Mouse (Mus musculus): ENCODE data around the gene Gucd1. TPM values are rescaled to one million over a fixed set of nuclear protein-coding genes. Genes with fewer than 3 reads are reported as not detected.
"Not testable (repeated sequence)": the region's sequence is repeated elsewhere in the genome, so short reads cannot be mapped to it uniquely, and the experiment has no call there.

Gene Gucd1
- polyA plus RNA-seq, 1 experiment from 2014 or later = 22.4 TPM

- no peak overlapping the region for H3K4me3 ChIP-seq
- H3K9ac ChIP-seq = no peak overlapping the region
- H3K9me3 ChIP-seq = no peaks in the 10 kb centered on the region
- peaks cover 25% of the 10 kb centered on the region for H3K4me1 ChIP-seq
- H3K4me2 ChIP-seq = no peak overlapping the region
- WGBS = 55% methylated on average over 2 of the region's 2 CpGs
- no peaks in the 10 kb centered on the region for H3K27me3 ChIP-seq (replicated peaks)
- H3K36me3 ChIP-seq = peaks cover 58% of the 10 kb centered on the region
- peak overlapping the region; percentile 43; the same call in 1 of the 2 replicates for H3K27ac ChIP-seq (replicated peaks)
- no peak for ATAC-seq (ENCODE audit: extremely low read depth, insufficient number of reproducible peaks, low FRiP score, low TSS enrichment)
Observed at GRCm38 (mm10) chr10:75535423-75535822, 17.7 kb upstream of the Gucd1 start.

GRCm38 (mm10) chr10:75534934-75535333 lies 17.2 kb upstream of the Gucd1 start:
- H3K4me2 ChIP-seq = no peak overlapping the region
- no peaks in the 10 kb centered on the region for H3K9me3 ChIP-seq
- H3K4me1 ChIP-seq = peaks cover 25% of the 10 kb centered on the region
- peaks cover 62% of the 10 kb centered on the region for H3K36me3 ChIP-seq
- no peaks in the 10 kb centered on the region for H3K27me3 ChIP-seq (replicated peaks)
- WGBS = 52% methylated on average over 8 of the region's 8 CpGs
- H3K4me3 ChIP-seq = no peak overlapping the region
- H3K9ac ChIP-seq = no peak overlapping the region
- peak overlapping the region; percentile 43; the same call in 1 of the 2 replicates for H3K27ac ChIP-seq (replicated peaks)
- ATAC-seq (ENCODE audit: extremely low read depth, insufficient number of reproducible peaks, low FRiP score, low TSS enrichment) = no peak

DNA sequence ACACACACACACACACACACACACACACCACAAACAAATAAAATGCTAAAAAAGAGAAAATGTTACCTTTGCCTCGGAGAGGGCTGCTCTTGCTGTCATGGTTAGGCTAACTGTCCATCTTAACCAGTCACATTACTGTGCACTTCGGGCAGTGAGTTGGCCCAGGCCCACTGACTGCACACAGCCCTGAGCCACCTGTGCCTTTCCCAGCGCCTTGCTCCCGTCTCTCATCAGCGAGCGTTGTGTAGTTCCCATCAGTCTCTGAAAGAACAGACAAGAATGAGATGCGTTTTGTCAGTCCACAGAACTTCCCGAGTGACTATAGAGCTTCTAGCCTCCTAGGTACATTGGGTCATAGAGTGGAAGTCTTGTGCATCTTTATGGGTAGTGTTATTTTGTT lies 16.4 kb upstream of the Gucd1 start:
- no peak overlapping the region for H3K27ac ChIP-seq (replicated peaks)
- ATAC-seq (ENCODE audit: extremely low read depth, insufficient number of reproducible peaks, low FRiP score, low TSS enrichment) = no peak

GRCm38 (mm10) chr10:75531532-75532090 lies 13.8 kb upstream of the Gucd1 start:
- Histone ChIP-seq H3K4me3 (no peak overlapping the region), H3K4me2 (no peak overlapping the region), H3K36me3 (peaks cover 80% of the 10 kb centered on the region), H3K4me1 (peaks cover 28% of the 10 kb centered on the region), H3K9me3 (no peaks in the 10 kb centered on the region), H3K9ac (no peak overlapping the region), H3K27me3 (replicated peaks) (no peaks in the 10 kb centered on the region), H3K27ac (replicated peaks) (no peak overlapping the region)
- 82% methylated on average over 9 of the region's 9 CpGs for WGBS
- no peak for ATAC-seq (ENCODE audit: extremely low read depth, insufficient number of reproducible peaks, low FRiP score, low TSS enrichment)

More for the DNA sequence above, 16.4 kb upstream of the Gucd1 start:
- Histone ChIP-seq H3K4me2 (no peak overlapping the region), H3K9ac (no peak overlapping the region), H3K36me3 (peaks cover 67% of the 10 kb centered on the region), H3K4me1 (peaks cover 25% of the 10 kb centered on the region), H3K4me3 (no peak overlapping the region), H3K27me3 (replicated peaks) (no peaks in the 10 kb centered on the region), H3K9me3 (no peaks in the 10 kb centered on the region)
- 87% methylated on average over 8 of the region's 8 CpGs for WGBS

GRCm38 (mm10) chr10:75530322-75530721 lies 12.6 kb upstream of the Gucd1 start:
- H3K9me3 ChIP-seq = no peaks in the 10 kb centered on the region
- H3K27ac ChIP-seq (replicated peaks) = no peak overlapping the region
- H3K36me3 ChIP-seq = peaks cover 80% of the 10 kb centered on the region
- H3K4me1 ChIP-seq = peaks cover 18% of the 10 kb centered on the region
- H3K9ac ChIP-seq = no peak overlapping the region
- WGBS = 73% methylated on average over 2 of the region's 2 CpGs
- H3K4me3 ChIP-seq = no peak overlapping the region
- no peak overlapping the region for H3K4me2 ChIP-seq
- H3K27me3 ChIP-seq (replicated peaks) = no peaks in the 10 kb centered on the region
- ATAC-seq (ENCODE audit: extremely low read depth, insufficient number of reproducible peaks, low FRiP score, low TSS enrichment) = no peak

DNA sequence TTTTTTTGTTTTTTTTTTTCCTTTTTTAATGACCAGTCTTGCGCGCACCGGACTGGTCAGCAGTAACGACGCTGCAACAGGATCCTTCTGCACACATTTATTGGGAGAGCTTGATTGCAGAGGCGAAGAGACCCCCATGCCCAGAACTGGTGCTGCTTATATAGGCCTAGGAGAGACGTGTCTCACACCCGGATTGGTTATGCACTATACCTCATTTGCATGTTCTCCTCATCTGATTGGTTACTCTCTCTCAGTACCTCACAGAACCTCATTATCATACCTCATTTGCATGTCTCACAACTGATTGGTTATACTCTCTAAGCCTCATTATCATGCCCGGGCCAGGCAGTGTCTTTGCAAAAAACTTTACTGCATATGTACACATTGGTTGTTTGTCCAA lies 7.7 kb upstream of the Gucd1 start:
- Histone ChIP-seq H3K36me3 (peaks cover 82% of the 10 kb centered on the region), H3K4me1 (peaks cover 16% of the 10 kb centered on the region)
- not testable (repeated sequence) for H3K9ac ChIP-seq; H3K9me3 ChIP-seq; H3K27ac ChIP-seq (replicated peaks); ATAC-seq (ENCODE audit: extremely low read depth, insufficient number of reproducible peaks, low FRiP score, low TSS enrichment); H3K27me3 ChIP-seq (replicated peaks); H3K4me3 ChIP-seq; H3K4me2 ChIP-seq
- WGBS = 97% methylated on average over 9 of the region's 9 CpGs

DNA sequence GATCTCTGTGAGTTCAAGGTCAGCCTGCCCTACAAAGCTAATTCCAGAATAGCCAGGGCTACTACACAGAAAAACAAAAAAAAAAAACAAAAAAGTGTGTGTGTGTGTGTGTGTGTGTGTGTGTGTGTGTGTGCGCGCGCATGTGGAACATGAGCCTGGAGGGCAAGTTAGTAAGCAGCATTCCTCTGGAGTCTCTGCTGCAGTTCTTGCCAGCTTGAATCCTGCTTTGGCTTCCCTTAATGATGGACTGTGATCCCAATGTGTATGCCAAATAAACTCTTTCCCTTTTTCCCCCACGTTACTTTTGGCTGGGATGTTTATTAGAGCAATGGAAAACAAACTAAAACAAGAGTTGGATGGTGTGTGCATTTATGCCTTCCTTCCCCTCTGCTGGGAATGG lies 3.9 kb upstream of the Gucd1 start:
- peaks cover 73% of the 10 kb centered on the region for H3K36me3 ChIP-seq
- H3K9ac ChIP-seq = no peak overlapping the region
- no peaks in the 10 kb centered on the region for H3K9me3 ChIP-seq
- peaks cover 27% of the 10 kb centered on the region for H3K4me1 ChIP-seq
- no peak for ATAC-seq (ENCODE audit: extremely low read depth, insufficient number of reproducible peaks, low FRiP score, low TSS enrichment)
- WGBS = 91% methylated on average over 4 of the region's 4 CpGs
- H3K27me3 ChIP-seq (replicated peaks) = no peaks in the 10 kb centered on the region
- no peak overlapping the region for H3K4me2 ChIP-seq
- no peak overlapping the region for H3K4me3 ChIP-seq
- H3K27ac ChIP-seq (replicated peaks) = no peak overlapping the region

DNA sequence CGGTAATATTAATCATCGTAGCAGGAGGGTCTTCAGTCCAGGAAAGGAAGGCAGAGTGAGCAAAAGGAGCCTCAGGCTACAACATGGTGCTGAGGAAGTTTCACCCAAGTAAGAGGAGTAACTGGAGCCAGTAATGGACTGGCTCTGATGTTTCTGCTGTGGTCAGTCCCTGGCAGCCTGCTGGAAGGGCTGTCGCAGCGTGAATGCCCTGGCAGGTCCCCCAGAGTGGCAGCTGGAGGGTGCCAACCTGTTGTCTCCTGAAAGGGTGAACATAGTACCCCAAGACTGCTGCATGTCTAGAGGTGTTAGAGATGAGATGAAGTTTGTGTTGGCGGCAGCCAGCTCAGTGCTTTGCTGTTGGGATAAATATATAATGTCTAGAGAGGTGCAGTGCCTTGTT lies 2.8 kb upstream of the Gucd1 start:
- 92% methylated on average over 5 of the region's 5 CpGs for WGBS
- Histone ChIP-seq H3K4me3 (no peak overlapping the region), H3K9me3 (no peaks in the 10 kb centered on the region)

GRCm38 (mm10) chr10:75517073-75517757 lies 557 bp downstream of the Gucd1 start, which contains the start of gene Snrpd3:
TSS of gene Snrpd3 (plus strand) at chr10:75517551.
- H3K4me1 ChIP-seq = peaks cover 60% of the 10 kb centered on the region
- peak within 1 kb of the TSS; percentile 93 for H3K4me2 ChIP-seq
- no peaks in the 10 kb centered on the region for H3K27me3 ChIP-seq (replicated peaks)
- H3K9me3 ChIP-seq = no peaks in the 10 kb centered on the region
- peak within 1 kb of the TSS; percentile 84 for H3K4me3 ChIP-seq
- peak within 1 kb of the TSS; percentile 97 for H3K9ac ChIP-seq
- WGBS = 1% methylated on average over 47 of the region's 52 CpGs
- peak within 1 kb of the TSS; percentile 99 for H3K27ac ChIP-seq (replicated peaks)
- peaks cover 32% of the 10 kb centered on the region for H3K36me3 ChIP-seq
- ATAC-seq (ENCODE audit: extremely low read depth, insufficient number of reproducible peaks, low FRiP score, low TSS enrichment) = peak; percentile 95

More for the DNA sequence above, 2.8 kb upstream of the Gucd1 start:
- H3K4me2 ChIP-seq = no peak overlapping the region
- ATAC-seq (ENCODE audit: extremely low read depth, insufficient number of reproducible peaks, low FRiP score, low TSS enrichment) = no peak
- no peak overlapping the region for H3K27ac ChIP-seq (replicated peaks)
- peaks cover 64% of the 10 kb centered on the region for H3K36me3 ChIP-seq
- no peaks in the 10 kb centered on the region for H3K27me3 ChIP-seq (replicated peaks)
- H3K4me1 ChIP-seq = peaks cover 37% of the 10 kb centered on the region
- H3K9ac ChIP-seq = no peak overlapping the region

DNA sequence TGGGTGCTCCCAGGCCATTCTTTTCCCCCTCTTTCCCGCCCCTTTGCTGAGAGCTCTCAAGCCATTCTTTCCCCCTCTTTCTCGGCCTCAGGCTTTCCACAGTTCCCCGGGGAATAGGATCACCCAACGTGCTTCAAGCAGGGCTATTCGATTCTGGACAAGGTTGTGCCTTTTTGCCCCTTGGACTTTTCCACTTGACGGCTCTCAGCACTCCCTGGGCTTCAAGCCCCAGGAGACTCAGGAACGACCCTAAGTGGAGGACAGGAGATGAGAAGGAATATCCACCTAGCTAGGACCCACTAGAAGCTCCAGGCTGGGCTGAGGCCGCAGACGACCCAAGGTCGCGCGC lies 1.1 kb downstream of the Gucd1 start:
- peak overlapping the region; percentile 93 for H3K4me2 ChIP-seq
- 1% methylated on average over 12 of the region's 12 CpGs for WGBS
- peak overlapping the region; percentile 97 for H3K9ac ChIP-seq
- H3K36me3 ChIP-seq = peaks cover 32% of the 10 kb centered on the region
- H3K27ac ChIP-seq (replicated peaks) = peak overlapping the region; percentile 99
- no peaks in the 10 kb centered on the region for H3K9me3 ChIP-seq
- H3K4me1 ChIP-seq = peaks cover 57% of the 10 kb centered on the region
- no peak for ATAC-seq (ENCODE audit: extremely low read depth, insufficient number of reproducible peaks, low FRiP score, low TSS enrichment)
- peak overlapping the region; percentile 84 for H3K4me3 ChIP-seq
- no peaks in the 10 kb centered on the region for H3K27me3 ChIP-seq (replicated peaks)

GRCm38 (mm10) chr10:75516038-75516723 lies 1.6 kb downstream of the Gucd1 start:
- Histone ChIP-seq H3K27ac (replicated peaks) (peak overlapping the region; percentile 99), H3K4me2 (peak overlapping the region; percentile 93), H3K9me3 (no peaks in the 10 kb centered on the region), H3K36me3 (peaks cover 32% of the 10 kb centered on the region), H3K27me3 (replicated peaks) (no peaks in the 10 kb centered on the region), H3K4me3 (peak overlapping the region; percentile 84), H3K9ac (peak overlapping the region; percentile 97), H3K4me1 (peaks cover 54% of the 10 kb centered on the region)
- ATAC-seq (ENCODE audit: extremely low read depth, insufficient number of reproducible peaks, low FRiP score, low TSS enrichment) = no peak
- 17% methylated on average over 8 of the region's 8 CpGs for WGBS

Measured in heart, embryonic 13.5 days (tissue).